Mouse (Mus musculus) thymus, adult 18-20 months (tissue): Measurements from ENCODE around the gene Tlnrd1.

Source experiments
- DNase-seq, 2 experiments: peaks; one replicate each; pipeline ENCODE4 v3.0.0; 2022; ENCODE audit warnings: mixed read lengths in 2 of 2

Tlnrd1 gene

DNA sequence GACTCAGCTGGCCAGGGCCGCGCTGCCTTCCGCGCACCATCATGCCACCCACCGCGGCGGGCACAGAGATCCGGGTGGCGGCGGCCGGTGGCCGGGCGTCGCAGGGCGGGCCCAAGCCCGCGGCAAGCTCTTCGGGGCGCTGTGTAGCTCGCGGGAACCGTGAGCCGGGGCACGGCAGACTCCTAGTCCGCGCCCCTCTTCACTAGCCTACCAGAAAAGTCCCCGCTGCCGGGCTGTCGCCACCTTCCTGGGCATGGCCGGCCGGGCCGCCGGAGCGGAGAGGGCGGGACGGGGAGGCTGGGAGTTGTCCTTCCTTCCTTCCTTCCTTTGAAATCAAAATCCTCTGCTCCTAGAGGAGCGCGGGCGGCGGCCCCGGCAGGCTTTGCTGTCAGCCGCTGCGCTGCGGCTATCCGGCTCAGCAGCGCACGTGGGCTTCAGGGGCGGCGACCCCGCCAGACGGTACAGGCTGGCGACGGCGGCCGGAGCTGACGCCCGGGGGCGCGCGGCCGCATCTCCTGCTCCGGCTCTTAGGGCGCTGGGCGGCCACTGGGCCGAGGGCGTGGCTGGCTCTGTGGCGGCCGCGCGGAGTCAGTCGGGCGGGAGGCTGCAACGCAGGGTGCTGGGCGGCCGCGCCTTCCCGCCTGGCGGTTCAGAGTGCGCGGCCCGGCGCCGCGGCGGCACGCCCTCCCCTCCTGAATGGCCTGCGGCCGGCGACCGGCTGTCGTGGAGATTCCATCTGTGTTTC is 657 bp downstream of the Tlnrd1 start:
- peak in 1 of 2 experiments; percentile 30 for DNase-seq

- DNase-seq = peak; percentile 23 to 38
These were observed 1.4 kb downstream of the Tlnrd1 start for GRCm38 (mm10) chr7:83882633-83883275.

GRCm38 (mm10) chr7:83882150-83882632 is 1.9 kb downstream of the Tlnrd1 start:
- no peak for DNase-seq

- DNase-seq = no peak
These were observed 5.2 kb downstream of the Tlnrd1 start for GRCm38 (mm10) chr7:83878676-83879448.

GRCm38 (mm10) chr7:83877088-83877487 is 7.0 kb downstream of the Tlnrd1 start:
- no peak for DNase-seq

DNA sequence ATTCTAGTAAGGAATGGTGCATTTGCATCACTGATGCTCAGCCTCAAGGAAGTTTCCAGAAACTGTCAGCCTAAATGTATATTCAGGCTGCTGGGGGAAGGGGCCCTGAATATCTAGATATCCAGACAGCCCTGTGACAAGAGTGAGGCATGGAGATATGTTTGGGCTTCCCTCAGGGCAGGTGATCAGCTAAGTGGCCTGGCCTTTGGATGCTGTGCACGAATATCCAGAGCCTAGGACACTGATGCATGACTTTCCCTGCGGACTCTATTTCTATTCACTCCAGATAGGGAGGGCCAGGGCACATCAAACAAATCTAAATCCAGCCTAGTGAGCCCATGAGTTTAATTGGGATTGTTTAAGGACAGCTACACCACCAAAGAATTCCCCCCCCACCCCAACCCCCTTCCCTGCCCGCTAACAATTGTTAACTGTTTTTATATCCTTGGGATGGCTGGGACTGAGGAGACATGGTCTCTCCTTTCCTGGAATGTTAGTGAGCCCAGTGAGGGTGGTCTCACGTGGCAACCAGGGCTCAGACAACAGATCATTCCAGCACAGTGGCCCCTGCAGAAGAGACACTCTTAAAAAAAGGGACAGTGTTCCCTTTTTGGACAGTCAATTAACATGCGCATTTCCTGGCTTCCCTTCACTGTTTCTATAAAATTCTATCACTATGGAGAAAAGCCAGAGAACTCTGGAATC is 14.1 kb downstream of the Tlnrd1 start:
- DNase-seq = no peak

DNA sequence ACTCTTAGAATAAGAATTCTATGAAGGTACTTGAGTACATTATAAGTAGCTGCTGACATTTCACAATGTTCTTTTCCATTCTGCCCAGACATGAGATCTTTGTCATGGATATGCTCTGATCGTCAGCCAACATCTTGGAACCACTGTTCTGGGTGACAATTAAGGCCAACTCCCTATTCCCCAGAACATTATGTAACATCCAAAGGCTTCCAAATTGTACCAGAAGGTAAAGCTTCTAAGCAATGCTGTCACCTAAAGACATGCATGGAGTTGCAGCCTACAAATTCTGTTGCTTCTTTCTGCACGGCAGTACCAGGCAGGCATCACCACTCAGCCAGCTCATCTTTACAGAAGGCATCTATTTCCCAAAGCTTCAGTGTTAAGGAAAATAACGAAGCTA is 15.9 kb downstream of the Tlnrd1 start:
- DNase-seq = no peak

DNA sequence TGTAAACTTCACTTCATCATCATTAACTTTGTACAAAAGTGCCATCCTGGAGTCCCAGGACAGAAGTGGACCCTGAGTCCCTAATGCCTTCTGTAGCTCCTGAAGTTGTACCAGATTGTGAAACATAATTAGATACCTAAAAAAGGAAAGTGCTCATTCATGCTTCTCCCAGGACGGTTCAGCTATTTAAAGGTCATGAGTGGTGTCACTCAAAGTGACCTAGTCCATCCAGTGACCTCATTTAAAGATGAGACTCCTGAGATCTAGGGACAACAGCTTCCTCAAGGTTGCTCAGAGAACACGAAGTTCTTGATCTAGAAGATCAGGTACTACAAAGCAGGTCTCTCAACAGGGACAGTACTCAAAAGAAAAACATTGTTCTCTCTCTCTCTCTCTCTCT is 20.6 kb downstream of the Tlnrd1 start:
- no peak for DNase-seq

GRCm38 (mm10) chr7:83859378-83860083 is 24.6 kb downstream of the Tlnrd1 start:
- DNase-seq = no peak

- no peak for DNase-seq
These were observed 26.2 kb downstream of the Tlnrd1 start for GRCm38 (mm10) chr7:83857921-83858320.

- no peak for DNase-seq
These were observed 27.0 kb downstream of the Tlnrd1 start for GRCm38 (mm10) chr7:83857208-83857488.

GRCm38 (mm10) chr7:83856353-83857207 is 27.5 kb downstream of the Tlnrd1 start:
- no peak for DNase-seq

DNA sequence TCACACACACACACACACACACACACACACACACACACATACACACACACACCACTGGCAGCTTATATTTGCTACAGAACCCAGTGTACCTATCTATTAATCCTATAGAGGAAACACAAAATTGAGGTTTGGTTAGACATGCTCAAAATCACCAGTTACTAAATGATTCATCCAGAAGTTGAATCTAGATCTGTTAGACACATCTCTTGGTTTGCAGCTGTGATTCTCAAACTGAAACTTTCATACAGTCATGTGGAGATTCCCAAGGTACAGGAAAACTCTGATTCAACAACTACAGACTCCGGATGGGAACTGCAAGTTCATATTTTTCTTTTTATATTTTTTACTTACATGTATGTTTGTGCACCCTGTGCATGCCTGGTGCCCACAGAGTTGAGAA is 28.9 kb downstream of the Tlnrd1 start:
- no peak for DNase-seq

- no peak for DNase-seq
These were observed 31.4 kb downstream of the Tlnrd1 start for GRCm38 (mm10) chr7:83852381-83853380.

DNA sequence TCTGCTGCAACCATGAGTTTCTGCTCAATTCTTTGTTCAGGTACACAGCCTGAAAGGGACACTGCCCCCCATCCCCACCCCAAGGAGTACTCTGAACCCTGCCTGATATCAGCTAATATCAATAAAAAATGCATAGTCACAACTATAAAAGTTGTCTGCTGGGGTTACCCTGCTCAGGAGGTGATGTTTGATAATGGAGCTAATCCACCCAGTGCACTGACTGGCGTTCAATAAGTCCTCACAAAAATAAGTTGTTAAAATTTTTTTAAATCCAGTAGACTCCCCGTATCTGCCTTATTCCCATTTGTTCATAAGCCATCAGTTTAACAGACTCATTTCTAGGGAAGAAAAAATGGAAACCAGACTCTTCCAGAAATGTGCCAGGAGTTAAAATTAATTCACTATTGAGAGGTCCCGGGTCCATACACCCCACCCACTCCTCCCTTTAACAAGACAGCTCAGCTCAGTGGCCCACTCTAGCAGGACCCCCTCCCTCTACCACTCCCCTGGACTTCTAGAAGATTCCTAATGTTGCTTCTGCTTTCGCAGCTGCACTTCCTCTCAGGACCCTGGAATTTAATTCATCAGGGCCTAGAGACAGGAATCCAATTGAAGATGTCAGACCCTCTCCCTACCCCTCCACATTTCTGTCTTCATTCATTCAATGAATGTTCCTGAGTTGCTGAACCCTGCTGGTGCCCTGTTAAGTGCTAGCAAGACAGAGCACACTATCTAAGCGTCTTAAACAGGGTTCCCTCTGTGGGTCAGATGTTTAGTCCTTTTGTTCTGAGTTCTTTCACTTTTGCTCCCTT is 32.3 kb downstream of the Tlnrd1 start:
- DNase-seq = no peak

DNA sequence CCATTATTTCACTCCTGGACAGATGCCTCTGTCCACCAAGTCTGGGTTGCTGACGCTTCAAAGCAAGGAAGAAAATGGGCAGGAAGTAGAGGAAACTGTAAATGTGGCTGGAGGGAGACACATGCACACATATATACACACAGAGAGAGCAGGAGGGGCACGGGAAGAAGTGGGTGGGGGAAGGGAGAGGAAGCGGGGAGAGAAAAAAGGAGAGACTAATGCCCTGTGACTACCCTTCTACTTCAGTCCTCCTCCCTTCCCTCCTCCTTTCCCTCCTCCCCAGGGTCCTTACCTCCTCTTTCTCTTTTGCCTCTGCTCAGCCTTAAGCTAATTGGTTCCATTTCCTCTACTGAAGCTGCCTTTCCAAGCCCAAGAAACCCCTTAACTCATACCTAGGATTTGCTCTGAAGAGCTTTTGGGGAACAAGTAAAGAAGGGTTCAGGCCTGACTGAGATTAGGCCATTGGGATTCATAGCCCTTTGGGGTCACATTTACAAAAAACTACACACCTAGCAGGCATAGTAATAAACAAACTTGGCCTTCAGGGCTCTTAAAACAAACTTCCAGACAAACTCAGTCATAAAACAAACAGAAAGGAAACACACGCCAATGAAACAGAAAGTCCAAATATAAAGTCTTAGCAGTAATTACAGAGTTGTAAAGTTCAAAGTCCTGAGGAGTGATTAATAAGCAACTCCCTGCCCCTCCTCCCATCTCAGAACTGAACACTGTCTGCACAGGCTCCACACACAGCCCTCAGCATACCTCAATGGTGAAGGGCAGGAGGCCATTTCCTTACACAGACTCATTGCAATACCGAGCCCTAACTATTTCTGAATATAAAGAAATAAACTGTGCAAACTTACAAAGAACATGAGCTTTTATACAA is 36.7 kb downstream of the Tlnrd1 start:
- DNase-seq = no peak

DNA sequence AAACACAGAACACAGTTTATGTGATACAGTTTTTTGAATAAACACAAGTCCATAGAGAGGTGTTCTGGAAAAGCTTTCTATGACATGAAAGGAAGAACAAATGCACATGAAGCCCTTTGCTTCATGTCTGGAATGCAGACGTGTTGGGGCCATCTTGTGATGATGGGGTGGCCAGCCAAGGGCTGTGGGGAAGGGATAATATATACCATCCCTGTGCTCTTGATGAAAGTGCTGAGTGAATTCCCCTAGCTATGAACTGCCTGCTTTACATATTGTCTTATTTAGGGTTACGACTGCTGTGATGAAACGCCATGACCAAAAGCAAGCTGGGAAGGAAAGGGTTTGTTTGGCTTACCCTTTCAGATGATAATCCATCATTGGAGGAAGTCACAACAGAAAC is 39.3 kb downstream of the Tlnrd1 start:
- no peak for DNase-seq
